ENCODE assay signal across 26 mouse cellular contexts in genomic region chr2:147374245-147374644, GRCm38 (mm10). TPM values are rescaled to one million over a fixed set of nuclear protein-coding genes. Genes with fewer than 3 reads are reported as not detected.
"Had no signal": no experiment of that assay in that cellular context is flagged by ENCODE, and none has a peak within 500 bp of the region (broad histone marks: within the 10 kb centered on the region; RNA-seq: fewer than 3 reads in every experiment).

No protein-coding gene starts in this region.

- H3K4me3 ChIP-seq: liver, embryonic 13.5 days; liver, embryonic 15.5 days; lung, embryonic 15.5 days; megakaryocyte, embryonic 14.5 days; midbrain, embryonic 12.5 days; midbrain, embryonic 15.5 days; myocyte; neural tube, embryonic 12.5 days had no signal

- H3K9me3 ChIP-seq: liver, embryonic 13.5 days; liver, embryonic 15.5 days; lung, embryonic 15.5 days; midbrain, embryonic 12.5 days; midbrain, embryonic 15.5 days; neural tube, embryonic 12.5 days had no signal

- ATAC-seq: liver, postnatal 0 days; lung, postnatal 0 days had no signal

- H3K4me1 ChIP-seq: liver, embryonic 13.5 days; liver, embryonic 15.5 days; lung, embryonic 15.5 days; midbrain, embryonic 12.5 days; neural tube, embryonic 12.5 days had no signal

- H3K9ac ChIP-seq: liver, embryonic 13.5 days; liver, embryonic 15.5 days; liver, postnatal 0 days; lung, embryonic 15.5 days; midbrain, embryonic 12.5 days; midbrain, embryonic 15.5 days; neural tube, embryonic 12.5 days had no signal

- DNase-seq: liver, embryonic 13.5 days; liver, postnatal 0 days; lung, adult 2 months; lung, postnatal 14 days; lung, postnatal 36 days; right cerebral cortex, adult 18-20 months; right cerebral cortex, postnatal 25 days; right cerebral cortex, postnatal 4 days; spleen, adult 18-20 months; thymus, adult 18-20 months; thymus, postnatal 14 days; thymus, postnatal 36 days had no signal

- H3K4me2 ChIP-seq: liver, embryonic 13.5 days; liver, embryonic 15.5 days; lung, embryonic 15.5 days; midbrain, embryonic 12.5 days; midbrain, embryonic 15.5 days had no signal

- H3K36me3 ChIP-seq: liver, embryonic 13.5 days; liver, embryonic 15.5 days; lung, embryonic 15.5 days; midbrain, embryonic 12.5 days; midbrain, embryonic 15.5 days; neural tube, embryonic 12.5 days had no signal

- H3K27ac ChIP-seq: liver, embryonic 13.5 days; liver, embryonic 15.5 days; lung, embryonic 15.5 days; macrophage; midbrain, embryonic 12.5 days; midbrain, embryonic 15.5 days; neural tube, embryonic 12.5 days had no signal

RNA-seq across cellular contexts. Expression of gene Pax1, which starts 12.5 kb away (rescaled TPM):
- total RNA-seq: megakaryocyte progenitor cell, adult 5-6 weeks had no signal
- polyA plus RNA-seq: liver, embryonic 13.5 days; liver, embryonic 15.5 days; lung, postnatal 0 days; macrophage; midbrain, embryonic 15.5 days; midbrain, postnatal 0 days; myocyte; small intestine, adult 2 months; stomach, embryonic 14.5 days; stomach, embryonic 16.5 days had no signal
